Mouse (Mus musculus) erythroid progenitor cell, adult 5-6 weeks (primary cell): ENCODE measurements around the gene Nop14. TPM values are rescaled to one million over a fixed set of nuclear protein-coding genes. Genes with fewer than 3 reads are reported as not detected.
"Not testable (repeated sequence)": the region's sequence is repeated elsewhere in the genome, so short reads cannot be mapped to it uniquely, and the experiment has no call there.

Source experiments
- ATAC-seq: replicated peaks from 2 replicates; pipeline ENCODE4 v1.8.0; 2016; ENCODE audit warnings: moderate number of reproducible peaks, mild to moderate bottlenecking, moderate TSS enrichment, inconsistent platforms; ENCODE audit not compliant: poor library complexity, low FRiP score, severe bottlenecking
- total RNA-seq, 2 experiments: library from RNA; stranded (forward) in 1 of 2; stranded (reverse) in 1 of 2; fragments of 150-400 nt in 1 of 2; fragments of 186-747, 209-891 nt in 1 of 2; gene quantifications; 2 replicates each; pipeline versions ENCODE4 v1.2.3 to v1.2.4; 2015 to 2017; ENCODE audit warnings: low replicate concordance in 2 of 2

Nop14 gene
- total RNA-seq, 2 experiments from 2014 or later: 5.9 to 7.2 TPM

DNA sequence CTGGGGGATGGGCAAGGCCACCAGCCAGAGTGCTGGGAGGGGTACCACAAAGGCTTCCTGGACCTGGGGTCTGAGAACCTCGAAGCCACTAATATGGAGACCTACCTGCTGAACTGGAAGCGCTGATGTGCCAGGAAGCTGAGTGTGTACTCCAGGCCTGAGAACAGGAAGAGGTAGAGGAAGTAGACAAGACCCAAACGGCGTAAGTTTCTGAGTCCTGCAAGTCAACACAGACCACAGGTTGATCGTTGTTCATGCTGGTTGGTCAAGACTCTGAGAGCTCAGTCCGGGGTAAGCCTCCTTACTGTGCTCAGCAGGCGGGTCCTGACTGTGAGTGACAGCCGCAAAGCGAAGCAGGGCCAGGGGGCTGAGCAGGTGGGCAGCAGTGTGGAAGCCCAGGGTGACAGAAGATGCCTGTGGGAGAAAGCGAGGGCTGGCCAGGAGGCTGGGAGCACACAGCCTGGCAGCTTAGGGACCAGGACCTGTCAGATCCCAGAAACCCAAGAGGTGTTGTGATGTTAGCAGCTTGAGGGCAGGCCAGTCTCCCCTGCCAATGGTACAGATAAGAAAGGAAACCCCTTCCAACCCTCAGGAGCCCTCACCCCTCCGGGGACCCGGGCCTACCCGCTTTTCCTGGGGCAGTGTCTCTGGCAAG lies 25.1 kb downstream of the Nop14 start:
- ATAC-seq: no peak

GRCm38 (mm10) chr5:34633641-34634040 lies 26.3 kb downstream of the Nop14 start:
- ATAC-seq: no peak

- ATAC-seq: peak; percentile 56
These were observed 27.0 kb downstream of the Nop14 start for GRCm38 (mm10) chr5:34632996-34633395.

GRCm38 (mm10) chr5:34609966-34610365 lies 50.0 kb downstream of the Nop14 start:
- no peak for ATAC-seq

- ATAC-seq: no peak
These were observed 51.7 kb downstream of the Nop14 start for GRCm38 (mm10) chr5:34608226-34608625.

GRCm38 (mm10) chr5:34607100-34607880 lies 52.7 kb downstream of the Nop14 start:
- no peak for ATAC-seq

DNA sequence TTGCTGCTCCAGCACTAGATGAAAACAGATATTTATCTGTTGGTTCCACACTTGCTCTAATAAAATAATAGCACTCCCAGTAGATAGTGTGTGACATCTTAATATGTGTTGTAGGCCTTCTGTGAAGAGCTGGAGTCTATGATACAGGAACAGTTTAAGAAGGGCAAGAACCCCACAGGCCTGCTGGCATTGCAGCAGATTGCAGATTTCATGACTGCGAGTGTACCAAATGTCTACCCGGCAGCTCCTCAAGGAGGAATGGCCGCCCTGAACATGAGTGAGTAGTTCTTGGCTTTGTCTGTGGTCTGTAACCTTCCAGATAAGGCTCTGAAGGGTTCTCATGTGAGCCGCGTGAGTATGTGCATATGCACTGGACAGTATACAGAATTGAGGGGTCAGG lies 55.4 kb downstream of the Nop14 start:
- ATAC-seq: no peak

DNA sequence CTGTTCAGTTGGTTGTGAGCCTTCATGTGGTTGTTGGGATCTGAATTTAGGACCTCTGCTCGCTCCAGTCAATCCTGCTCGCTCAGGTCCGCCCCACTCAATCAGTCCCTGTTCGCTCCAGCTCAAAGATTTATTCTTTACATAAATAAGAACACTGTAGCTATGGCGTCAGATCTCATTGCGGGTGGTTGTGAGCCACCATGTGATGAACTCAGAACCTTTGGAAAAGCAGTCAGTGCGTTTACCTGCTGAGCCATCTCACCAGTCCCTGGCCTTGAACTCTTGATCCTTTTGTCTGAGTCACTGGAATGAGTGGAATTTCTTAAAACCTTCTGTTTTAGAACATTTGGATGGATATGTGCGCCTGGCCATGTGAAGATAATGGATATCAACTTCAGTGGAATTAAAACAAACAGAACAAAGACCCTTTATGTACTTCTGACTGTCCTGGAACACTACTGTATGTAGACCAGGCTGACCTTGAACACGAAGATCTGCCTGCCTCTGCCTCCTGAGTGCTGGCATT lies 66.7 kb downstream of the Nop14 start:
- ATAC-seq: no peak

DNA sequence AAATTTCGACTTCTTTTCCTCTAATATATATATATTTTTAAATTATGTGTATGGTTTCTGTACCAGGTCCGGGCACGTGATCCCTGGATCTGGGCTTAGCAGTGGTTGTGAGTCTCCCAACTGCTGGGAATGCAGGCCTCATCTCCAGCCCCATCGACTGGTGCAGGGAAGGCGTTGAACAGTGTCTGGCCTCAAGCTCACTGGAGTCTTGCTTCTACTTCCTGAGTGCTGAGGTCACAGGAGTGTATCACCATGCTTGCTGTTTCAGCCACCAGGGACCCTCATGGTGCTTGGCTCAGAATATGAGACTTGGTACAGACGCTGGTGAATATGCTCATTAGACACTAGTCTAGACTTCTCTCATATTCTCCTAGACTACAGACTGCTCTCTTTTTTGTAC lies 67.3 kb downstream of the Nop14 start:
- no peak for ATAC-seq

DNA sequence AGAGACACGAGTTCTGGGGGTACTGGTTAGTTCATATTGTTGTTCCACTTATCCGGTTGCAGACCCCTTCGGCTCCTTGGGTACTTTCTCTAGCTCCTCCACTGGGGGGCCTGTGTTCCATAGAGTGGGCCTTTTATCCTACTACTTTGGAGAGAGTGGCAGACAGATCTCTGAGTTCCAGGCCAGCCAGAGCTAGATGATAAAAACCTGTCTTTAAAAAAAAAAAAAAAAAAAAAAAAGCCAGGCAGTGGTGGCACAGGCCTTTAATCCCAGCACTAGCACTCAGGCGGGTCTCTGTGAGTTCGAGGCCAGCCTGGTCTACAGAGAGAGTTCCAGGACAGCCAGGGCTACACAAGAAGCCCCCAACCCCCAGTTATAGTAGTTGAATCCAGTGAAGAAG lies 67.7 kb downstream of the Nop14 start:
- not testable (repeated sequence) for ATAC-seq

DNA sequence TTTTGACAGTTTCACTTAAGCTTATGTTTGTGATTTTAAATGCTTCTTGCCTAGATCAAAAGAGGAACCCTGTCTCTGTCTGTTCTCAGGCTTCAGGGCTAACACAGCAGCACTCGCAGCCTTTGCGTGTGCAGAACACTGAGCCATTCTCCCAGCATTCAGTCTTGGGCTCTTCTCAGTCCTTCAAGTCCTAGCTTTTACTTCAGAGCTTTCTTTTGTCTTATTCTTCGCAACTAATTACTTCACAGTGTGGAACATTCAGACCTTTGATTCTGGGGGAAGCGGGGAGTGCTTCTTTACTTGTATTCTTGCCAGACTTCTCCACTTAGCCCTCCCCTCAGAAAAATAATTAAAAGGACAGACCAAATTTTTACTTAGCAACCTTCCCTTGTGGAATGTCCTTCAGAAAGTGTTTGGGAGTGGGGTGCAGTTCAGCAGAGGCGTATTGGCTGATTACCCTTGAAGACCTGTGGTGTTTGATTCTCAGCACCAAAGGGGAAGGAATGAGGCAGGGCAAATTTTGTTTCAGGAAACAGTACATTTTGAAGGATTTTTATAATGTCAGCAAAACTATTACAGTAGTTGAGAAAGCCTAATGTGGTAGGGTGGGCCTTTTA lies 68.5 kb downstream of the Nop14 start:
- no peak for ATAC-seq

DNA sequence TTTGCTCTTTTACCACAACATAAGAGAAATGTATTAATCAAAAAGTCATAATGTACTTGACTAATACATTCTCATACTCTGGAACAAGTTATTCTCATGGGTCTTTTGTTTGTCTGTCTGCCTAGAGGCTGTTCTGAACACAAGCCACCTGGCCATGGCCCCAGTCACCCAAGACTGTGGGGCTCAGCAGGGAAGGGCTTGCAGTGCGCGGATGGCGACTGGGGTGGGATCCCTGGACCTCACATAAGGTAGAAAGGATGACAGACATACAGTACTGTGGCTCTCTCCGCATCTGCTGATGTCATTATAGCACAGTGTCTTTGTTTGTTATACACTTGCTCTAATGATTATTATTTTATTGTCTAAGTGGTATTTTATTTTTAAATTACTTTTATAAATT lies 69.2 kb downstream of the Nop14 start:
- ATAC-seq: no peak

GRCm38 (mm10) chr5:34590059-34590458 lies 69.9 kb downstream of the Nop14 start:
- ATAC-seq: no peak

Other genes with a start within 250 kb of the Nop14 start
- gene Tnip2, start 146.2 kb downstream of the Nop14 start, total RNA-seq (2015; ENCODE audit: low replicate concordance): 3.2 TPM in 1 of 2 replicates, not detected in the other
- 0.23 and 7.4 TPM in 2 replicates for gene Tnip2, start 146.2 kb downstream of the Nop14 start, total RNA-seq (2017; ENCODE audit: low replicate concordance)
- 1.7 and 4.3 TPM in 2 replicates for gene Sh3bp2, start 134.3 kb downstream of the Nop14 start, total RNA-seq (2015; ENCODE audit: low replicate concordance)
- 3.9 and 6.0 TPM in 2 replicates for gene Sh3bp2, start 134.3 kb downstream of the Nop14 start, total RNA-seq (2017; ENCODE audit: low replicate concordance)
- 547 and 570 TPM in 2 replicates for gene Add1, start 86.5 kb downstream of the Nop14 start, total RNA-seq (2015; ENCODE audit: low replicate concordance)
- gene Add1, start 86.5 kb downstream of the Nop14 start, total RNA-seq (2017; ENCODE audit: low replicate concordance): 969 and 1,003 TPM in 2 replicates
- gene Mfsd10, start 22.9 kb downstream of the Nop14 start, total RNA-seq (2015; ENCODE audit: low replicate concordance): 24.9 and 32.7 TPM in 2 replicates
- gene Mfsd10, start 22.9 kb downstream of the Nop14 start, total RNA-seq (2017; ENCODE audit: low replicate concordance): 11.7 and 13.5 TPM in 2 replicates
- 1.7 TPM in 1 of 2 replicates, not detected in the other for gene Grk4, start 231 bp upstream of the Nop14 start, total RNA-seq (2015; ENCODE audit: low replicate concordance)
- gene Grk4, start 231 bp upstream of the Nop14 start, total RNA-seq (2017; ENCODE audit: low replicate concordance): 0.26 TPM in 1 of 2 replicates, not detected in the other
- 31.7 and 38.6 TPM in 2 replicates for gene Htt, start 101.6 kb upstream of the Nop14 start, total RNA-seq (2015; ENCODE audit: low replicate concordance)
- gene Htt, start 101.6 kb upstream of the Nop14 start, total RNA-seq (2017; ENCODE audit: low replicate concordance): 31.8 and 47.7 TPM in 2 replicates
- gene Msantd1, start 247.9 kb upstream of the Nop14 start, total RNA-seq (2015; ENCODE audit: low replicate concordance): 0.36 and 0.42 TPM in 2 replicates
- 3.5 TPM in 1 of 2 replicates, not detected in the other for gene Msantd1, start 247.9 kb upstream of the Nop14 start, total RNA-seq (2017; ENCODE audit: low replicate concordance)